Mouse (Mus musculus) heart, adult 9 months (tissue): ENCODE results near the gene Aak1.

Source experiments
- DNase-seq, 2 experiments: peaks; one replicate each; pipeline ENCODE4 v3.0.0; 2022; ENCODE audit warnings: low spot score in 2 of 2

Aak1 gene

GRCm38 (mm10) chr6:86886803-86887202 is 37.5 kb downstream of the Aak1 start:
- DNase-seq = no peak

DNA sequence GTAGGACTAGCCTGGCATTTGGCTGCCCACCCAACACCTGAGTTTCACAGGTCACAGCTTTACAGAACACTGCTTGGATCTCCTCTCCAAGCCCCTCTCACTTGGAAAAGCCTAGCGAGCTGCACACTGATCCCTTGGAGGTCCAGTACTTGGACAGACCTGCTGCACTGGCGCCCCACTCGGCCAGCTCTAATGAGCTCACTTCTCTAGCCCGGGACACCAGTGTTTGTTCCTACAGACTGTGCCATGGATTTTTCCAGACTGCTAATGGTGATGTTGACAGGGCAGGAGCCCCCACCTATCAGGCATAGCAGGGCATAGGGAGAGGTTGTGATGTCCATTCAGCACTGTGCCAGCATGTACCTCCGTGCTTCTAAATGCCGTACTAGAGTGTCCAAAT is 48.2 kb downstream of the Aak1 start:
- DNase-seq = no peak

- DNase-seq = no peak
Measured at GRCm38 (mm10) chr6:86899053-86899452, 49.7 kb downstream of the Aak1 start.

DNA sequence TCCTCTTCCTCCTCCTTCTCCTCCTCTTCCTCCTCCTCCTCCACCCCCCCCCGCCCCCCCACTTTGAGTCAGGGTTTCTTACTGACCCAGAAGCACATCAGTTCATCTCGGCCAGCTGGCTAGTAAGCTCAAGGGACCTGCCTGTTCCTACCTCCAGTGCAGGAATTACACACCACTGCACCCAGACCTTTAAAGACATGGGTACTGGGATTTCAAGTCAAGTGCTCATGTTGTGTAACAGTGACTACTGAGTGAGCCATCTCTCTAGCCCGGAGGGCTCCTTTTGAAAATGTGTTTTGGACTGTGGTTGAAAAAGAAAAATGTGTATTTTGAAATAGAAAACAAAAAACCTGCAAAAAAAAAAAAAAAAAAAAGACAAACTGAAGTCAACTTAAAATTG is 50.6 kb downstream of the Aak1 start:
- no peak for DNase-seq

DNA sequence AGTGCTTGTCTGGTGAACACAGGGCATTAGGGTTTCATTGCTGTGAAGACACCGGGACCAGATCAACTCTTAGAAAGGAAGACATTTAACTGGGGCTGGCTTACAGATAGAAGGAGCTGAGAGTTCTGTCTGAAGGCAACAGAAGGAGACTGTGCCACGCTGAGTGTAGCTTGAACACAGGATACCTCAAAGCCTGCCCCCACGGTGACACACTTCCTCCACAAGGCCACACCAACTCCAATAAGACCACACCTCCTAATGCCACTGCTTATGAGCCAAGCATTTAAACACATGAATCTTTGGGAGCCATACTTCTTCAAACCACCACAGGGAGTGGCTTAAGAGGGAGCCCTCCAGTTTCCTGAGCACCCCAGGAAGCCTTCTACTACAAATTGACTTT is 51.2 kb downstream of the Aak1 start:
- no peak for DNase-seq

GRCm38 (mm10) chr6:86905500-86905899 is 56.2 kb downstream of the Aak1 start:
- DNase-seq = peak; percentile 31 to 57

DNA sequence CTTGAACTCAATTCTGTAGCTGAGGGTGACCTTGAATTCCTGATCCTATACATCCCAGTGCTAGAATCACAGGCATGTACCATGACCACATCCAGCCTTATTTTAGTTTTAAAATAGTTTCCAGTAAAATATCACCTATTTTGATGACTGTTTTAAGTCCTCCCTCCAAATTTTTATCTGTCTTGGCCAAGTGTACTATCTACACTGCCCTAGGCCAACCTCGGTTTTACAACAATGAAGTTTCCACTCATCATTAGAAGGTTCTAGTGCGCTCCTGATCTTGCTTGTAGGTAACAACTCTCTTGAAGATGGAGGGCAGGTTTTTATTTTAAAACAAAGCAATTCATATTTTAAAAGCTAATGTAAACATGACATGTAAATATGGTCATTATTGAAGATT is 57.9 kb downstream of the Aak1 start:
- no peak for DNase-seq

DNA sequence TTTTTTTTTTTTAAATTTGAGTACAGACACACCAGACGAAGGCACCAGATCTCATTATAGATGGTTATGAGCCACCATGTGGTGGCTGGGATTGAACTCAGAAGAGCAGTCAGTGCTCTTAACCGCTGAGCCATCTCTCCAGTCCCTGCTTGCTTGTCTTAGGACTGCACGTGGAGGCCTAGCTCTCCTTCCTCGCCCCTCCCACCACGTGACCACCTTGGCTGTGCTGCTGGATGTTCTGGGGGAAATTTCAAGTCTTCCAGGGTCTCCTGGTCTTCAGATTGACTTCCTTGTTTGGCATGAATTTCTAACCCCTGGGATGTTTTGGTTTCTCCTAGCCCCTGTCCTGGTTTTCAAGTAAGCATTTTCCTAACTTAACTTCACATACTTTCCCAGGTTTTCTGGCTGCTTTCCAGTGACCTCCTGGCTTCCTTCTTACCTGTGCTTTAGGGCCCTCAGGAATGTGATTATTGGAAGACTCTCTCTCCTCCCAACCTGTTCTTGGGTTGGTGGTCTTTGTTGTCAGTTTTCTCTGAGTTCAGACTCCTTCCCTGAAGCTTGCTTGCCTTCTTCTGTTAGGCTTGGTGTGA is 59.3 kb downstream of the Aak1 start:
- peak in 1 of 2 experiments; percentile 26 for DNase-seq

- no peak for DNase-seq
Measured at GRCm38 (mm10) chr6:86909881-86910280, 60.6 kb downstream of the Aak1 start.

- no peak for DNase-seq
Measured at GRCm38 (mm10) chr6:86916157-86916820, 67.0 kb downstream of the Aak1 start.

- DNase-seq = peak; percentile 54
Measured at GRCm38 (mm10) chr6:86917231-86917630, 67.9 kb downstream of the Aak1 start.

DNA sequence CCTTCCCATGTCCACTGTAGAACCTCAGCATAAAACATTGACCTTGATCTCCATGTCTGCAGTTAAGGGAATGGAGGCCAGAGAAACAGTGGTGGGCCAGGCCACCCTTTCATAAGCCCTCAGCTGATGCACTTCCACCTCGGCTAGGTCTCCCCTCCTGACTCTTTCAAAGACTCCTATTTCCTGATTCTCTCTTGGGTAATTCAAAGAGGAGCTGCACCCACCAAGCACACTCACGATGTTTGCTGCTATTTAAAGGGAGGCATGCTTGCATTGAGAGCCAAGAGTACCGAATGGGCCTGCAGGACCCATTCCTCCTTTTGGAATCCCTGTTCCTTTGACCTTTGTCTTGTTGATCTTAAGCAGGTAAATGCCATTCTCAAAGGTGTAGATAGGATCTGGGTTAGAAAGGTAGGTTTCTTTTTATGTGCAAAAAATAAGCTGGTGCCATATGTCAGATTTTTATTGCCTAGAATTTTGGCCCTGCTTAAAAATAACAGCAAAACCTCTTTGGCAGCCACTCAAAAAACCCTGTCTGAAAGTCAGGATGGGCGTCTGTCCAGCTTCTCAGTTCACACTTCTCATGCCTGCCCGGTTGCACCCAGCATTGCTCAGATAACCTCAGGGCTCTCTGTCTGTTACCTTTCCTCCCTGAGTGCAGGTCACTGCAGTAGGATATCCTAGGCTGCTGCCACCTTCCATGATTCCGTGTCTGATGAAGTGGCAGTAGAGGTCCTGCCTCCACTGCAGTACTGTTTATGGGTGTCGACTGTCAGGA is 68.9 kb downstream of the Aak1 start:
- DNase-seq = peak; percentile 33 to 67

GRCm38 (mm10) chr6:86921880-86922279 is 72.6 kb downstream of the Aak1 start:
- DNase-seq = peak; percentile 49 to 74

DNA sequence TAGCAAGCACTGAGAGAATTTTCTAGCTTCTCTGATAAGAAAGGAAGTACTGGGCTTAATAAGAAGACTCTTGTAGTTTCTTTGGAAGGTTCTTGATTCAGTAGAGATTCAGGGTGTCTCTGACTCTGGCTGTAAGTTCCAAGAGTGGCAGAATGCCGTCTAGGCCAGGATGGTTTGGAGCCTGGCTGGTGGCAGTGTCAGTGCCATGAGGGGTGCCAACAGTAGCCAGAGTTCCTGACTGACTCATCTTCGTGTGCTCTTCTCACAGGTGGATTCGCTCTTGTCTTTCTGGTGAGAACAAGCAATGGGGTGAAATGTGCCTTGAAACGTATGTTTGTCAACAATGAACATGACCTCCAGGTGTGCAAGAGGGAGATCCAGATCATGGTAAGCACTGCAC is 75.4 kb downstream of the Aak1 start:
- no peak for DNase-seq

DNA sequence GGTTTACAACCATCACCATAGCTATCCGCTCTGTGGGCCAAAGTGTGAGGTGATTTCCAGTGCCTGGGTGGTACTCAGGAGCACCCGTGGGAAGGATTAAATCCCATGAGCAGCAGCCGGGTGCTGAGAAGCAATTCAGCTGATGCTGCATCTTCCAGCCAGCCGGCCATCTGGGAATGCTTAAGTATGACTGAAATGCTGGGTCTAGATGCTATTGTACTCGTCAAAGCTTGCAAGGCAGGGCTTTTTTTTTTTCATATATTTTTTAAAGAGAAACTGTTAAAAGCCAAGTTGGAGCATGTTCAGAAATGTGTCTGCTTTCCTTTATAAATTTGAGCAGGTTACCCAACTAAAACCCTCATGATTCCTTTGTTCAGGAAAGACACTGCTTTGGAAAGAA is 85.2 kb downstream of the Aak1 start:
- no peak for DNase-seq

- no peak for DNase-seq
Measured at GRCm38 (mm10) chr6:86939797-86940196, 90.5 kb downstream of the Aak1 start.

- no peak for DNase-seq
Measured at GRCm38 (mm10) chr6:86940966-86941365, 91.6 kb downstream of the Aak1 start.

DNA sequence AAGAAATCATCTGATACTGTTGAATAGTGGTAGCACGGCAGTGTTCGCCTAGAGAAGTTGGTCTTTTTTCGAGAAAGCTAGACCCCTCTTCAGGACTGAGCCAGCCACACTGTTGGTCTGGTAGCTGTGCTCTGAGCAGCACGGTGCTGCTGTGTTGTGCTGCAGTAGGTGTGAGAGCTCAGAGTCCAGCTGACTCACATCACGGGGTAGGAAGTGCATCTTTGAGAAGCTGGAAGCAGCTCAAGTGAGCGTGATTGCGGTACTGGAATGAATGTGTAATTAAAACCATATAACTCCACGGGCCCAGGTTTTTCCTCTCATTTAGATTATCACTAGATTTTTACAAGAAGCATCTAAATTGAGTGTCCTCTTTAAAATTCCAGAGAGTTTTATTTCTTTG is 97.8 kb downstream of the Aak1 start:
- no peak for DNase-seq

DNA sequence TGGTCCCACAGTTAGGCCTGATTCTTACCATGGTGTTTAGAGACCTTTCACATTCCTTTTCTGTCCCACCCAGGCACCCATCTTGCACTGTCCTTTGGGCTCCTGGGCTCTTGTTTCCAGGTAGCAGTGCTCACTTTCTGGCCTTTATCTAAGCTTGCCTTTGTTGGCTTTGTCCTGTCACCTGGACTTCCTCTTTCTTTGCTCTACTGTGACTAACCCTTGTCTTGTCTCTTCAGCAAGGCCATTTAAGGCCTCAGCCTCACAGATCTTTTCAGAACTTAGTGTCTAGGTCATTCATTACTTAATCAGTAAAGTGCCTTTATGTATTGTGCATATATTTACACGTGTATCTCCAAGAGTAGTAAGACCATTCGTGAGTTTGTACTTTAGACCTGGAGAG is 99.4 kb downstream of the Aak1 start:
- no peak for DNase-seq

DNA sequence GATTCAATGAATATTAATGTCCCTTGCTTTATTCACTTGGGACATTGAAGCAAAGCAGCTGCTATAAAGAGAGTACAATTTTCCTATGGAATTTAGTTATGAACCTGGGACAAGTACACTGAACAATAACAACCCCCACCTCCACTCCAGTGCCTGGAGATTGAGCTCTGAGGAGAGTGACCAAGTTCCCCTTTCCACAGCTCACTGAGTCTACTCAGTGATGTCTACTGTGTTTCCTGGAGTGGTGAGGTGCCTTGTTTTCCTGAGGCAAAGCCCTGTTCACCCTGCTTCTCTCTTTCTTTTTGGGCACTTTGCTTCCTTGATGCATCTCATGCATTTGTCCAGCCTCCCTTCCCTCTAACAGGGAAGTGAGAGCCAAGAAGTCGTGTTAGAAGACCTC is 100.8 kb downstream of the Aak1 start:
- DNase-seq = no peak

DNA sequence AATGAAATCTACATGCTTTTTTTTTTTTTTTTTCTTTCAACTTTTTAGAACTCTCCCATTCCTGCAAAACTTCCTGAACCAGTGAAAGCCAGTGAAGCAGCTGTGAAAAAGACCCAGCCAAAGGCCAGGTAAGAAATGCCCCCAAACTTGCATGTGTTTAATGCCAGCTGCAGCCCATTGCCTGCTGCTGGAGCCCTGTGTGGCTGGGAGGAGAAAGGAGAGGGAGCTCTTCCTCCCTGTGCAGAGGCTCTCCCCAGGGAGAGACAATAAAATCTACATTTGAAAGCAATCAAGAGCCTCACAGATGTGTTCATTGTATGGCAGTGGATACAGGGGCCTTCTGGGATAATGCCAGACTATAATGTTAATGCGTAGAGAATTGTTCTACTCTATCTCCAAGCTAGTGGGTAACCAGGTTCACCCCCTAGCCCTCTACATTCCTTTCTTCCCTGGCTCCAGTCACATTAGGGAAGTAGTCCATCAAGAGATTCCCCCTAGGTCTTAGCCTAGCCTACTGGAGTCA is 101.5 kb downstream of the Aak1 start:
- DNase-seq = no peak

- no peak for DNase-seq
Measured at GRCm38 (mm10) chr6:86955741-86956140, 106.4 kb downstream of the Aak1 start.

GRCm38 (mm10) chr6:86956206-86956605 is 106.9 kb downstream of the Aak1 start:
- DNase-seq = no peak
